In genomic region chr7:99401373-99401772, GRCm38 (mm10) we compare ENCODE assay signal across 11 mouse cellular contexts. TPM values are rescaled to one million over a fixed set of nuclear protein-coding genes. Genes with fewer than 3 reads are reported as not detected.
DNase-seq lines count a peak whose midpoint lies in the region; ATAC-seq and TF ChIP-seq lines count a peak whose summit lies in the region.
"Had no signal": no experiment of that assay in that cellular context is flagged by ENCODE, and none has a peak within 500 bp of the region (broad histone marks: within the 10 kb centered on the region; RNA-seq: fewer than 3 reads in every experiment).

No protein-coding gene starts in this region.

- H3K9me3 ChIP-seq in limb, embryonic 15.5 days = no peaks in the 10 kb centered on the region
- H3K9me3 ChIP-seq: forebrain, embryonic 15.5 days had no signal

- no peaks in the 10 kb centered on the region for H3K36me3 ChIP-seq in limb, embryonic 15.5 days
- H3K36me3 ChIP-seq: forebrain, embryonic 15.5 days had no signal

- 57% methylated on average over 8 of the region's 8 CpGs for WGBS in limb, embryonic 15.5 days

- DNase-seq in heart, postnatal 4 days = peak; percentile 46
- DNase-seq in heart, postnatal 36 days = no peak
- DNase-seq in 3T3-L1 (ENCODE audit: low read depth, low spot score) = peak; percentile 19
- DNase-seq in brain, embryonic 14.5 days (ENCODE audit: low read depth) = peak; percentile 6
- DNase-seq in spleen, adult 18-20 months = no peak
- DNase-seq in retina, embryonic 14.5 days (ENCODE audit: low spot score) = no peak
- DNase-seq: kidney, adult 9 months had no signal

- H3K4me1 ChIP-seq in limb, embryonic 15.5 days = peaks cover 20% of the 10 kb centered on the region
- H3K4me1 ChIP-seq: forebrain, embryonic 15.5 days had no signal

- H3K27me3 ChIP-seq in limb, embryonic 15.5 days = no peaks in the 10 kb centered on the region
- H3K27me3 ChIP-seq: forebrain, embryonic 15.5 days had no signal

- ATAC-seq in limb, embryonic 15.5 days (ENCODE audit: insufficient number of reproducible peaks, low FRiP score, low TSS enrichment, low read depth) = peak; percentile 60; the same call in 1 of the 2 replicates
- ATAC-seq: forebrain, embryonic 15.5 days had no signal

- intact Hi-C loops in heart, postnatal 36 days (cut with DNase I) = no loop called here

- H3K27ac ChIP-seq in limb, embryonic 15.5 days = no peak overlapping the region
- H3K27ac ChIP-seq: forebrain, embryonic 15.5 days had no signal

- no peak for TF ChIP-seq POLR2A in brain, embryonic 14.5 days (IDR thresholded peaks at IDR 0.05; ENCODE audit: borderline replicate concordance, extremely low read depth, insufficient read depth, insufficient read length, poor library complexity, severe bottlenecking)

- no peak overlapping the region for H3K4me3 ChIP-seq in limb, embryonic 15.5 days
- H3K4me3 ChIP-seq: forebrain, embryonic 15.5 days had no signal

- H3K9ac ChIP-seq in limb, embryonic 15.5 days = no peak overlapping the region
- H3K9ac ChIP-seq: forebrain, embryonic 15.5 days had no signal

- H3K4me2 ChIP-seq in limb, embryonic 15.5 days = no peak overlapping the region
- H3K4me2 ChIP-seq: forebrain, embryonic 15.5 days had no signal

- no peak for TF ChIP-seq CTCF in brain, embryonic 14.5 days (IDR thresholded peaks at IDR 0.05; ENCODE audit: borderline replicate concordance, extremely low read depth, insufficient read depth, insufficient read length)

RNA-seq across cellular contexts. Expression of gene Gdpd5, which starts 20.2 kb away (rescaled TPM):
- total RNA-seq in heart, postnatal 4 days (2021) = 10 to 100 TPM; 40.7 to 42.6 TPM
- 10 to 100 TPM; 22.6 to 23.2 TPM for total RNA-seq in heart, postnatal 36 days (2021)
- 56.3 and 70.2 TPM in 2 replicates for polyA plus RNA-seq in brain, embryonic 14.5 days (2012; rRNA removed)
- 13.8 and 15.9 TPM in 2 replicates for polyA plus RNA-seq in limb, embryonic 15.5 days (2015; fragmentation: Nextera tagmentation; extraction: Ambion mirVana)
- total RNA-seq: common myeloid progenitor, adult 5-6 weeks; granulocyte monocyte progenitor cell, adult 5-6 weeks had no signal

RNA-seq across cellular contexts. Expression of gene Serpinh1, which starts 48.3 kb away (rescaled TPM):
- 100 to 1,000 TPM; 557 to 601 TPM for total RNA-seq in heart, postnatal 4 days (2021)
- total RNA-seq in heart, postnatal 36 days (2021) = 100 to 1,000 TPM; 241 to 339 TPM
- polyA plus RNA-seq in brain, embryonic 14.5 days (2012; rRNA removed) = 187 and 283 TPM in 2 replicates
- 2,485 and 2,692 TPM in 2 replicates for polyA plus RNA-seq in limb, embryonic 15.5 days (2015; fragmentation: Nextera tagmentation; extraction: Ambion mirVana)

Comparison
In these comparisons a context has a peak if more than half of its experiments do, and no peak if none do; other contexts are left out.
1. DNase-seq: peak in heart, postnatal 4 days (single experiment), 3T3-L1 (single experiment) and brain, embryonic 14.5 days (single experiment); none in heart, postnatal 36 days (0 of 2), spleen, adult 18-20 months (0 of 2) and retina, embryonic 14.5 days (single experiment).